Mouse (Mus musculus) left cerebral cortex, postnatal 25 days (tissue): Measurements from ENCODE around the gene Cyb5d2. TPM values are rescaled to one million over a fixed set of nuclear protein-coding genes. Genes with fewer than 3 reads are reported as not detected.
"Not testable (repeated sequence)": the region's sequence is repeated elsewhere in the genome, so short reads cannot be mapped to it uniquely, and the experiment has no call there.

Experiments used
- DNase-seq, 2 experiments: peaks; one replicate each; pipeline ENCODE4 v3.0.0; 2022; ENCODE audit warnings: low spot score in 2 of 2, mixed read lengths in 1 of 2
- intact Hi-C: fragments of 180-260 bp; cut with DNase I; formaldehyde crosslinking; loops from one replicate; pipeline ENCODE4 v1.15.1; 2025
- total RNA-seq, 2 experiments: library from RNA; stranded (reverse); gene quantifications; 2 replicates each; pipeline ENCODE4 v1.2.3; 2021

Cyb5d2 gene
- total RNA-seq, 2 experiments from 2014 or later = 14.8 to 17.2 TPM

DNA sequence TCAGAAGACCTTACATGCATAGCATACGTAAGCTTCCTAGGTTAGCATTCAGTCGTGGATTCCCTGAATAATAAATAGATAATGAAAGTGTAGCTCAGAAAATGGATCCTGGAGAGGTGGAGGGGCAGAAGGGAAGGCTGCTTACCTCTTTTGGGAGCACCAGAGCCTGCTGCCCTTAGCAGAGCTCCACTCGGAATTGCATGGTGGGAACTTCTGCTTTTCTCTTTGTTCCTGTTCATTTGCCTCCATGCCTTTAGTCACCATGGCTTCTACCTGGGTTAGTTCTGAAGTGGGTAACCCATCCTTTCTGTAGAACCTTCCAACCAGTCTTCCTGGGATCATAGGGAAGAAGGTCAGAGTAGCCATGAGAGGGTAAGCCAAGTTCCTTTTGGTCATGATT is 13.4 kb downstream of the Cyb5d2 start:
- intact Hi-C loops = no loop called here

DNA sequence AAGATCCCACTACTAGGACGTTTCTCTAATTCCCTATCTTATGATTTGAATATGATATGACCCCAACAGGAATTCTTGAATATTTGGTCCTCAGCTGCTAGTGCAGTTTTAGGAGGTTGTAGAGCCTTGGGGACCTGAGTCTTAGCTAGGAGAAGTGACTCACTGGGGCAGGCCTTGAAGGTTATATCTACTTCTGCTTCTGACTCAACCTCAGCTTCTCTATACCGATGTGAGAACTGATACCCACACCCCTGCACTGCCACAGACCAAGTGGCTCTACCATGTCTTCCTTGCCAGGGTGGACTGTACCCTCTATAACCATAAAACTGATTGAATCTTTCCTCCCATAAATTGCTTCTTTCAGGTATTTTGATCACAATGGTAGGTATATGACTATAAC is 13.8 kb downstream of the Cyb5d2 start:
- DNase-seq = no peak
- intact Hi-C loops = no loop called here

More for the DNA sequence above, 13.4 kb downstream of the Cyb5d2 start:
- no peak for DNase-seq

DNA sequence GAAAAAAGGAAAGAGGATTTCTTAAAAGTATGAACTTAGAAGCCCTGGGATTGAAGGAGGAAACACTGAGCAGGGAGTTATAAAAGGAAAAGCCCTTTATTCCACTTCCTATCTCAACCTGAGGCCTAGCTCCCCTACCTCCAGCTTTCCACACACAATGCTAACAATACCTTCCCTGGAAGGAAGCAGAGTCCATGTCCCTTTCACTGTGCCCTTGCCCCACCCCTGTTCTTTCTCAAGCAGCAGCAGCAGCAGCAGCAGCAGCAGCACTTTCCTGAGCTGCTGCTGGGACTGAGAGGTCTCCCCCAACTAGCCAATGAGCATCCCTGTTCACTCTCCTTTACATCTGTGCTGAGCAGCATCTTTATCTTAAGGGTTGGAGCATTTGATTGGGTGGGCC is 17.0 kb downstream of the Cyb5d2 start:
- intact Hi-C loops = no loop called here
- DNase-seq = no peak

DNA sequence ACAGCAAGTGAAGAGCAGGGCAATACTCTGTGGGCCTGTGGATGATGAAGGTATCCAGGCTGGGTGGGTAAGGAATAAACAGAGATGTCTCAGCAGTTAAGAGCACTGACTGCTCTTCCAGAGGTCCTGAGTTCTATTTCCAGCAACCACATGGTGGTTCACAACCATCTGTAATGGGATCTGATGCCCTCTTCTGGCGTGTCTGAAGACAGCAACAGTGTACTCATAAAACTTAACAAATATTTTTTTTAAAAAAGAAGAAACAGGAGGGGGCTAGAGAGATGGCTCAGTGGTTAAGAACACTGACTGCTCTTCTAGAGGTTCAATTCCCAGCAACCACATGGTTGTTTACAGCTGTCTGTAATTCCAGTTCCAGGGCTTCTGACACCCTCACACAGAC is 23.3 kb downstream of the Cyb5d2 start:
- intact Hi-C loops, DNase-seq: not testable (repeated sequence)

DNA sequence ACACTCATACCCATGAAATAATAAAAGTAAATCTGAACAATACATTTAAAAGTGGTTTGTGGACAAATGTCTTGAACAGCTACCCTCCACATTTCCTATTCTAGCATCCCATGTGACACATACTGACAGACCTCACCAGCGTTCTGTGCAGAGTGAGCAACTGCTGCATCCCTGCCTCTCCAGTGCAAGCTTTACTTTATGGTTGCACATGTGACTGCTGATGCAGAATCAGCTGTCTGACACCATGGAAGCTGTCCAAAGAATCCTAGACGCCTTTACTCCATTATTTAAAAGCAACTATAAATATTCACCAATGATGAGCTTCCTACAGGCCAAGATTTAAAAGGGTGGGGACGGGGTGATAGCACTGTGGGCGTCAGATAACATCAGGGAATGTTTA is 24.5 kb downstream of the Cyb5d2 start:
- intact Hi-C loops = no loop called here
- no peak for DNase-seq

DNA sequence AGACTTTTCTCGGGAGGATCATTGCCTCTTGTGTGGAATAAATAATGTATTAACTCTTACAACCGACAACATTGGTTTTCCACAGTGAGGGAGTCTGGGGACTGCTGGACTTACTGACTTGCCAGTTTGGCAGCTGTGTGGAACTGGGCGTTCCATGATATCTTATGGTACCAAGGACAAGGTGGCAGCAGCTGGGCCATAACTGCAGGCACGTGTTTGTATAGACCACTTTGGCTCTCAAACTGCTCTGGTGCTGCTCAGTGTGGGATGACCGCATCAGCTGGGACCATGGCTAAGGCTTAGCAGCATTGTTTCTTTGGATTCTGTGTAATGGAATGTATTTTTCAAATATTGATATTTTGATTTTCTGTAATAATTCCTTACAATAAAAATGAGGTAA is 25.1 kb downstream of the Cyb5d2 start:
- no peak for DNase-seq
- intact Hi-C loops = no loop called here

DNA sequence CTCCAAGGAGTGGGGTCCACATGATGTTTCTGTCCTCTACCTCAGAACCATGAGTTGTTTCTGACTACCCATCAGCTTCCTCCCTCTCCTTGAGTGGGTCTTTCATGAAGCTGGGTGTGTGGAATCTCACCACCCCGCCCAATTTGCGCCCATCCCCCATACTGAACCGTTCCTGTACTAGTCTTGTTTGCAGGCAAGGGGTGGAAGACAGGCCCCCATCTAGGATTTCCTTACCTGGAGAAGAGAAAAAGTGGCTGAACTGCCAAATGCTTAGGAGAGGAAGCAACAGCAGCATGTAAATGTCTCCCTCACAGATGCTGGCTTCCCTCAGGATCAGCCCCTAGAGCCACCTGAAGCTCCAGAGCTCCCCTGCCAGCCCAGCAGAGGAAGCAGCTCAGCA is 25.6 kb downstream of the Cyb5d2 start:
- intact Hi-C loops = no loop called here

DNA sequence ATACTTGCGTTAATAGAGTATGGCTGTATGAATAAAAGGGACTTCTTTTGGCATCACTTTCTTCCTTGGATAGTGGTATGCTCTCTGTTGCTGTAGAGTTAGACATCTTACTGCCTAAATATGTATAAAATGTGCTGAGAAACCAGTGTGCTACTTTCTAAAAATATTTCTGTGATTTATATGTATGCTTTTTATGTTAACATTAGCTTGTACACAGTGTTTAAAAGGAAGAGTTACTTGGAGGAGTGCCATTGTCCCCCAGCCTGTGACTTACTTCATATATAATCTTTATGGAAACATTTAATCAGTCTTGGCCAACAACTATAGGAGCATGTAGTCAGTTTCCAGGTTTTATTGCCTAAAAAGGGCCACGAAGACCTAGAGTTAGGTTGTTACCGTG is 26.9 kb downstream of the Cyb5d2 start:
- intact Hi-C loops = no loop called here
- peak in 1 of 2 experiments; percentile 62 for DNase-seq

More for the DNA sequence above, 25.6 kb downstream of the Cyb5d2 start:
- no peak for DNase-seq

DNA sequence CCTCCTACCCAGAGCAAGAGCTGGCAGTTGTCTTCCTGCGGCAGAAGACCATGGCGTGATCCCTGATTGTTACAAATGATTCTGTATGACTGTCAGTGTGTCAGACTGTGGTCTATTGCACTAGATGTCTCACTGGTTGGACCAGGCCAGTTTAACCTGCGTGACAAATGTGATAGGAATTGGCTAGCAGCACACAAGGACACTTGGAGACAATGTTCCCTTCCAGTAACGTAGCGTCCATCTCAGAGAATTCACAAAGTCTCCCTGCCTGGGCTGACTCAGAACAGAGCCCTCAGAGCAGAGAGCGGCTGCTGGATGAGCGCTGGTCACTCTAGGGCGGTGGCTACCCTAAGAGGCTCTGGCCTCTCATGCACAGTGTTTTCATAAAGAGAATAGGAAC is 28.2 kb downstream of the Cyb5d2 start:
- intact Hi-C loops = no loop called here
- no peak for DNase-seq

DNA sequence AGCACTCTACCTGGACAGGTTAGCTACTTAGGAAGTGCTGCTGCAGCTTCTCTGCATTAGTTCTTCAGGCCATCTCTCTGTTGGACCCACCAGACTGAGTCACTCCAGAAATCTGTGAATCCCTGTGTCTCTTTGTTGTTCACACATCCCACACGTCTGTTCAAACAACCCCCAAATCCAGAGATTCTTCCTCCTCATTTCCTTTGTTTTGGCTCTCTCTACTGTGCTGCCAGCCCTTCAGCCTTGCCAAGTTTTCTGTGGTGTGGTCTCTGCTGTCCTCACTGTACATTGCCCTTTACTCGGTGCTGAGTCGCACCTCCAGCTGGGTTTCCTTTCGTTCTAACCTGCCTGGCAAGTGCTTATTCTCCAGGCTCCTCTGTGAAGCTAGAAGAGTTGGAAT is 31.7 kb downstream of the Cyb5d2 start:
- intact Hi-C loops = loop anchor here (5.0 kb wide), 1 partner anchor 163 kb away; no protein-coding TSS in a partner anchor
- peak; percentile 20 to 69 for DNase-seq

DNA sequence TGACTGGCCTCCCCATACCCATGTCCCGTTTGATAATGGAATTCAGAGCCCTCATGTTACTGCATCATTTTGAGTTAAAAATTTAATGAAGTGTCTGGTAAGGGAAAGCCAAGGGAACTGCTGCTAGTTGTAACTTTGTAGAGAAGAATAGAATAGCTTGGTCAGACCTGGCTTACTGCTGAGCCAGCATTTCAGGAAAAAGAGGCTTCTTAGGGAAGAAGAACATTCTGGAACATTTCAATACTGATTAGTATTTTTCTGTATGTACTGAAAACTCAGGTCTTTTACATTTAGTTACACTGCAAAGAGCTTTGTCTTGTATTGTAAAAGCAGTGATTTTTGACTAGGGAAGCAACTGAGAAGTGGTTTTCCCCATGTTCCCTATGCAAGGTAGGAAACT is 35.2 kb downstream of the Cyb5d2 start:
- intact Hi-C loops = loop anchor here (5.0 kb wide), 1 partner anchor 167 kb away; no protein-coding TSS in a partner anchor
- no peak for DNase-seq

DNA sequence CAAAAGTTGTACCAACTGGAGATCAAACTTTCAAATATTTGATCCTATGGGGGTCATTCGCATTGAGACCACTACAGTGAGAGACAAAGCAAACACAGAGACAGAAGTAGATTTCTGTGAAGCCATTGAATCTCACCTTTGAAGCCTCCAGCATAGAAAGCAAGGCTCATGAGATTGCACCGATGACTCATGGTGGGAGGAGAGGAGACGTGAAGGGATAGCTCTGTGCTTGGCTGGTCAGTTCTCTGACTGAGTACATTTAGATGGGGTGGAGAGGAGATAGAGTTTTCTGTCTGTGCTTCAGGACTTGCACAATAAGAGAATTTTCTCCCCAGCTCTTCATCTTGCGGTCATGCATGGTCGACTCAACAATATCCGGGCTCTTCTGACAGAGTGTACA is 36.4 kb downstream of the Cyb5d2 start:
- no peak for DNase-seq
- intact Hi-C loops = no loop called here

DNA sequence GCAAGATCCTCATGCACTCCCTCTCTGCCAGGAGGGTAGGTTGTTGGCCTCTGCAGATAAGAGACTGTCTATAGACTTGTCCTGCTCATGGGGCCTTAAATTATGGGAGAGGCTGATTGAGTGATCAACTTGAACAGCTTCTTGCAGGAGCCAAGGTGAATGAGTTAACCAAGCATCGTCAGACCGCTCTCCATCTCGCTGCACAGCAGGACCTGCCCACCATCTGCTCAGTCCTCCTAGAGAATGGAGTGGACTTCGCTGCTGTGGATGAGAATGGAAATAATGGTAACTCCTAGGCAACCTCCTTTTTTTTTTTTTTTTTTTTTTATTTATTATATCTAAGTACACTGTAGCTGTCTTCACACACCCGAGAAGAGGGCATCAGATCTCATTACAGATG is 37.6 kb downstream of the Cyb5d2 start:
- DNase-seq = no peak
- intact Hi-C loops = no loop called here

DNA sequence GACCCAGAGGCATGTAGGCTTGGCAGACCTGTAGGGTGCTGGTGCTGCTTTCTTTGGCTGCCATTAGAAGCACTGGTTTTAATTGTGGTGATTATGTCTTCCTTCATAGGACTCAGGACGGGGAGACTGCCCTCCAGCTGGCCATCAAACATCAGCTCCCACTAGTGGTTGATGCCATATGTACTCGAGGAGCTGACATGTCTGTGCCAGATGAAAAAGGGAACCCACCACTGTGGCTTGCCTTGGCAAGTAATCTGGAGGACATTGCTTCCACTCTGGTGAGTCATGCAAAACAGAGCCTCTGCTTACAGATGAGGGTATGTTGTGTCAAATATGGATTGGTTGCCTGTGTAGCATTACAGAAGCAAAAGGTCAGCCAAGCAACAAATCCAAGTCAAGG is 44.0 kb downstream of the Cyb5d2 start:
- intact Hi-C loops = no loop called here
- no peak for DNase-seq

DNA sequence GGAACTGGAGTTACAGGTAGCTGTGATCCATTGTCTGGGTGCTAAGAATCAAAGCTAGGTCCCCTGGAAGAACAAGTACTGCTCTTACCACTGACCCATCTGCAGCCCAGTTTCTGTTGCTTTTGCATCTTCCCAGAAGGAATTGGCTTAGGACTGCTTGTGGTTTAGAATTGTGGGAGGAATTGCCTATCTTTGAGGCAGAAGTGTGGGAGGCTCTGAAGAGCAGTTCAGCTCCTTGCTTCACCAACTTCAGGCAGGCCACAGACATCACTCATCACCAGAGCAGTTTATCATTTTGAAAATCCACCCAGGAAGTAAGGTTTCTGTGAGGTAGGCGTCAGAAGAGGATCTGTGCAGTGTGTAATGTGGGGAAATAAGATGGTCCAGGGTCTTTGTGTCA is 56.9 kb downstream of the Cyb5d2 start:
- peak in 1 of 2 experiments; percentile 51 for DNase-seq
- intact Hi-C loops = loop anchor here (5.0 kb wide), 1 partner anchor 167 kb away; no protein-coding TSS in a partner anchor

DNA sequence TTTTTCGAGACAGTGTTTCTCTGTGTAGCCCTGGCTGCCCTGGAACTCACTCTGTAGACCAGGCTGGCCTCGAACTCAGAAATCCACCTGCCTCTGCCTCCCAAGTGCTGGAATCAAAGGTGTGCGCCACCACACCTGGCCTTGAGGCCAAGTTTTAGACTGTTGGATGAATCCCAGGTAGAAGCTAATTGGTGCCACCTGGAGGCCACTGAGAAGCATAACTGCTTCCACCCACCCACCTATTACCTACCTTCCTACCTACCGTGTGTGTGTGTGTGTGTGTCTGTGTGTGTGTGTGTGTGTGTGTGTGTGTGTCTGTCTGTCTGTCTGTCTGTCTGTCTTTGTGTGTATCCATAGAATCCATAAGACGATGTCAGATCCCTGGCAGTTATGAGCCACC is 58.4 kb downstream of the Cyb5d2 start:
- not testable (repeated sequence) for DNase-seq
- intact Hi-C loops = loop anchor here (5.0 kb wide), 1 partner anchor 165 kb away; no protein-coding TSS in a partner anchor

DNA sequence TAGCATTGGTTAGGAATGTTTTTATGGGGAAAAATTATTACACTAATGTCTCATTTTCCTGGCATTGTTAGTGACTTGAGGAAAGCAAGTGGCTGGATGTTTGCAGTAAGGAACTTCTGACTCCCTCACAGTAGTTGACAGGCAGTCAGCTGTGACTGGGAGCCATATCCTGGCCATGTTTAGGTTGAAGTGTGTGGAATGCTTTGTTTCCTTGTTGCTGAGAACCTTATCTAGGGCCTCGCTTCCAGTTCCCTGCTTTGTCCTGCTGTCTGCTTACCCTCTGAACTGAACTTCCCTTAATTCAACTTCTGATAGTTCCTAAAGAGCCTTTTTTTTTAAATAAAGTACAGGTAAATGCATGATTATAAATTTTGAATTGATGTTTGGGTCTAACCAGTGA is 59.6 kb downstream of the Cyb5d2 start:
- DNase-seq = no peak
- intact Hi-C loops = loop anchor here (5.0 kb wide), 1 partner anchor 164 kb away; no protein-coding TSS in a partner anchor

DNA sequence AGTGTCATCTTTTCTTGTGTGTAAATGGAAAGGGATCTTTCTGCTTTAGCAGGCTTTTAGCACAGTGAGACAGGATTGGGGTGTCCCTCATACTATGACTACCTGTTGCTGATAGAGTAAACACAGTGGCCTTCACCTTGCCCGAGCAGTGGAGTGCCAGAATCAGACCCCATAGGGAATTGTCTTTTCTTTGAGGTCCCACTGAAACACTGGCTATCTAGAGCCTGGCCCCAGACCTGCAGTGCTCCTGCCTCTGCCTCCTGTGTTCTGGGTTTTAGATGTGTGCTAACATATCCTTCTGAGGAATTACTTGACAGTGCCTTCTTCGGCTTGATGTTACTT is 60.5 kb downstream of the Cyb5d2 start:
- DNase-seq = no peak

DNA sequence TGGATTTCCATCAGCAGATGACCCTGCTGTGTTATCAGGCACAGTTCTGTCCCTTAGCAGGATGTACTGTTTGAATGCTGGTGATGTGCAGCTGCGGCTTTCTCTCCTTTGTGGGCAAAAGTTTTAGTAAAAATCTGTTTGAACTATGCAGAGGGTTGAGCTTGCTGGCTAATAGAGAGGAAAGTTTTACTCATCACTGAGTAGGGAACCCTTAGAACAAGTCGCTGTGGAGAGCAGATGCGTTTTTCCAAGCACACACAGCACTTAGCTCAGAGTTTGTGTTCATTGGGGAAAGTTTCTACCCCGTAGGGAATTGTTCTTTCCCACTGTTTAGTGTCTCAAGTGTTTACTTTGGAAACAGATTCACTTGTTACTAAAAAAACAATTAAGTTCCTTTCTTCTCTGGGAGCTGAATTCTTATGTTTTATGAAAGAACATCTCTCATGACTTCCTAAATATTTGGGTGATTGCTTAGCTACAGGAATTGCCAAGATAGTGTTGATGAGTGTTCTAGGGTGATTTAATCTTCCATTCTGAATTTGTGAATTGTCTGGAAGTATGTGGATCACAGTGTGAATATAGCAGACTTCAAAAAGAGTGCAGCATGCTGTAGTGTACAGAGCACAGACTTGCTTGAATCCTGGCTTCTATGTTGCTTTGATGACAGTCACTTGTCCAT is 61.0 kb downstream of the Cyb5d2 start:
- DNase-seq = no peak
- intact Hi-C loops = loop anchor here (5.0 kb wide), 1 partner anchor 163 kb away; no protein-coding TSS in a partner anchor

More for the DNA sequence above, 60.5 kb downstream of the Cyb5d2 start:
- intact Hi-C loops = loop anchor here (5.0 kb wide), 1 partner anchor 163 kb away; no protein-coding TSS in a partner anchor

DNA sequence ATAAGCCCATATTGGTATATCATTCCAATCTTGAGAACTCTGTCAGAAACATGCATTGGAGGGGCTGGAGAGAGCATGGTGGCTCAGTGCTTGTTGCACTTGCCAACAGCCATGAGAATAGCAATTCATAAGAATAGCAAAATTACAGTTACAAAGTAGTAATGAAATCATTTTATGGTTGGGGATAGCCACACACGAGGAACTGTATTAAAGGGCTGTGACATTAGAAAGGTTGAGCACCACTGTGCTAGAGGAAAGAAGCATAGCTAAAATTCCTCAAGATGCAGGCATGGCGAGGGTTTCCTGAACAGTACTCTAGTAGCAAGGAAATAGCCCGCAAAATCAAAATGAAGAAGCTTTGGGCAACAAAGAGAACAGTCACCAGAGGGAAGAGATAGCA is 62.2 kb downstream of the Cyb5d2 start:
- intact Hi-C loops = no loop called here
- no peak for DNase-seq
